Mouse (Mus musculus): ENCODE measurements around the gene Lamtor1. TPM values are rescaled to one million over a fixed set of nuclear protein-coding genes. Genes with fewer than 3 reads are reported as not detected.

Lamtor1 gene
- polyA plus RNA-seq, 1 experiment = 85.9 TPM

DNA sequence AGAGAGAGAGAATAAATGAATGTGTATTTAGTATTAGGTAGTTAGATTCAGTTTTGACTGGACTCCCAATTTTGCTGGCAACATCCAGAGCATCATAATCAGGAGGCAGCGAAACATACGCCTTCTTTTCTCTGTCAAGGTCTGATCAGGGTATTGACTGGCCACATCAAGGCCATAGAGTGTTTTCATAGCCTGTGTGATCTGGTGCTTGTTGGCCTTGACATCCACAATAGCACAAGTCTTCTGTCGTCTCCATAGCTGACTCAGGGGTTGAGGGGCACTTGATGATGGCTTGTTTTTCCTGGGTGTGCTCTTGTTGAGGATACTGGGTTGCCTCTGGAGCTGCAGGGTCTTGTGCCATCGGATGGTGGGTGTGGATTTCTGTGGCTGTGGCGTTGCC lies 51.2 kb downstream of the Lamtor1 start:
- Histone ChIP-seq H3K27ac (ENCODE audit: insufficient read depth, low read length) (no peak overlapping the region), H3K4me1 (ENCODE audit: control insufficient read depth, insufficient read depth, low read length) (peaks cover 1% of the 10 kb centered on the region), H3K9me3 (replicated peaks; ENCODE audit: control insufficient read depth, insufficient read depth, low read length, poor library complexity, severe bottlenecking) (no peaks in the 10 kb centered on the region), H3K9ac (ENCODE audit: low read depth, poor library complexity, severe bottlenecking) (no peak overlapping the region), H3K27me3 (ENCODE audit: control insufficient read depth, insufficient read depth, low read length, poor library complexity, severe bottlenecking) (no peaks in the 10 kb centered on the region), H3K36me3 (ENCODE audit: control insufficient read depth, insufficient read depth, low read length, poor library complexity, severe bottlenecking) (no peaks in the 10 kb centered on the region), H3K4me3 (ENCODE audit: low read depth, low read length) (no peak overlapping the region)
- no peak for TF ChIP-seq CTCF (IDR thresholded peaks at IDR 0.05; ENCODE audit: low read depth, low read length)
- no peak for TF ChIP-seq EP300 (IDR thresholded peaks at IDR 0.05; ENCODE audit: insufficient read depth, low read depth, low read length)
- no peak for TF ChIP-seq POLR2A (IDR thresholded peaks at IDR 0.05; ENCODE audit: insufficient read depth, low read length)

DNA sequence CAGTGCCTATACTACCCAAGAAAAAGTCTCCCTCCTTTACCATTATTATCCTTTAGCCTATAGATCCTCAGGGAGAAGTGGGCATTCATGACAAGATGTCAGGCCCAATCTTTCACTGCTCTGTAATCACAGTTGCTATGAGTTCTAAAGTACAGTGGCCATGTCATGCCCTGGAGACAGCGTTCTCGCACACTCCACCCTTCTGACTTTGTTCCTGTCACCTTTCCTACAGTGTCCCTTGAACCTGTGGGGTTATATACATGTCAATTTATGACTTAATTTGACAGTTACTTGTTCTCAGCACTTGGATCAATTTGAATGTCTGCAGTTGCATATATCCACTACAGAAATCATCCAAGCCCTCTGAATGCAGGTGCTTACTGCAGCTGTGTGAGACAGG lies 57.1 kb downstream of the Lamtor1 start:
- no peaks in the 10 kb centered on the region for H3K27me3 ChIP-seq (ENCODE audit: control insufficient read depth, insufficient read depth, low read length, poor library complexity, severe bottlenecking)
- H3K4me1 ChIP-seq (ENCODE audit: control insufficient read depth, insufficient read depth, low read length) = no peaks in the 10 kb centered on the region
- no peak overlapping the region for H3K4me3 ChIP-seq (ENCODE audit: low read depth, low read length)
- H3K36me3 ChIP-seq (ENCODE audit: control insufficient read depth, insufficient read depth, low read length, poor library complexity, severe bottlenecking) = no peaks in the 10 kb centered on the region
- no peak for TF ChIP-seq CTCF (IDR thresholded peaks at IDR 0.05; ENCODE audit: low read depth, low read length)
- no peak for TF ChIP-seq POLR2A (IDR thresholded peaks at IDR 0.05; ENCODE audit: insufficient read depth, low read length)
- TF ChIP-seq EP300 (IDR thresholded peaks at IDR 0.05; ENCODE audit: insufficient read depth, low read depth, low read length) = no peak
- no peak overlapping the region for H3K27ac ChIP-seq (ENCODE audit: insufficient read depth, low read length)
- H3K9me3 ChIP-seq (replicated peaks; ENCODE audit: control insufficient read depth, insufficient read depth, low read length, poor library complexity, severe bottlenecking) = no peaks in the 10 kb centered on the region
- H3K9ac ChIP-seq (ENCODE audit: low read depth, poor library complexity, severe bottlenecking) = no peak overlapping the region

DNA sequence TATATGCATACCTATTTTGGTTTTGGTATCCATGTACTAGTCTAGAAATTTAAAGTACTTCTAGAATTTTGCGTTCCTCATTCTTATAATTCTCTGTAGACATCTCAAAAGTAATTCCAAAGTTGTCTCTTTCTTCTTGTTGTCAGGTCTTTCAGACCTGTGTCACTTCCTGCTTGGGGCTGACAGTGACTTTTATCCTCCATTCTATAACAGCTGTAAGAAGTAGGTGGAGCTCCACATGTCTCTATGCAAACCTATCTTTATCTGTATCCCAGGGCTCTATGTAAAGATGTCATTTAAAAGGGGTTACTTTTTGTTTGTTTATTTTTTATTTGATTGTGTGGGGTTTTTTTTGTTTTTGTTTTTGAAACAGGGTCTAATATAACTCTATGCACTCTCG lies 57.9 kb downstream of the Lamtor1 start:
- no peaks in the 10 kb centered on the region for H3K4me1 ChIP-seq (ENCODE audit: control insufficient read depth, insufficient read depth, low read length)
- no peaks in the 10 kb centered on the region for H3K27me3 ChIP-seq (ENCODE audit: control insufficient read depth, insufficient read depth, low read length, poor library complexity, severe bottlenecking)
- H3K36me3 ChIP-seq (ENCODE audit: control insufficient read depth, insufficient read depth, low read length, poor library complexity, severe bottlenecking) = no peaks in the 10 kb centered on the region
- H3K27ac ChIP-seq (ENCODE audit: insufficient read depth, low read length) = no peak overlapping the region
- TF ChIP-seq EP300 (IDR thresholded peaks at IDR 0.05; ENCODE audit: insufficient read depth, low read depth, low read length) (no peak), POLR2A (IDR thresholded peaks at IDR 0.05; ENCODE audit: insufficient read depth, low read length) (no peak)
- H3K9ac ChIP-seq (ENCODE audit: low read depth, poor library complexity, severe bottlenecking) = no peak overlapping the region
- H3K9me3 ChIP-seq (replicated peaks; ENCODE audit: control insufficient read depth, insufficient read depth, low read length, poor library complexity, severe bottlenecking) = no peaks in the 10 kb centered on the region
- no peak overlapping the region for H3K4me3 ChIP-seq (ENCODE audit: low read depth, low read length)

DNA sequence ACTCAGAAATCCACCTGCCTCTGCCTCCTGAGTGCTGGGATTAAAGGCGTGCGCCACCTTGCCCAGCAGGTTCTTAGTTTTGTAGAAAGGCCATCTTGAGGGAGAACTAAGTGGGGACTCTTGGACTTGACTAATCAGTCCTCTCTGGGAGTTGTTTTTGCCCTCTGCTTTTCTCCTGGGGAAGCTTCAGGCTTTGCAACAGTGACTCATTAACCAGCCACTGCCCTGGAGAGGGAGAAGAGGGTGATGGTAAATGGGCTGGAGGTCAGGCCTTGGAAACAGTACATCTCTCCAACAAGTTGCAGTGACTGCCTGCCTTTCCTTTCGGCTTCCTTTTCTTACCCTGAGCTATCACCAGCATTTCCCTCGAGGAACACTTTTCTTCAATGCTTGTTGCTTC lies 58.8 kb downstream of the Lamtor1 start:
- Histone ChIP-seq H3K27ac (ENCODE audit: insufficient read depth, low read length) (no peak overlapping the region), H3K4me3 (ENCODE audit: low read depth, low read length) (no peak overlapping the region), H3K36me3 (ENCODE audit: control insufficient read depth, insufficient read depth, low read length, poor library complexity, severe bottlenecking) (no peaks in the 10 kb centered on the region), H3K27me3 (ENCODE audit: control insufficient read depth, insufficient read depth, low read length, poor library complexity, severe bottlenecking) (no peaks in the 10 kb centered on the region), H3K9me3 (replicated peaks; ENCODE audit: control insufficient read depth, insufficient read depth, low read length, poor library complexity, severe bottlenecking) (no peaks in the 10 kb centered on the region), H3K9ac (ENCODE audit: low read depth, poor library complexity, severe bottlenecking) (no peak overlapping the region), H3K4me1 (ENCODE audit: control insufficient read depth, insufficient read depth, low read length) (no peaks in the 10 kb centered on the region)
- TF ChIP-seq CTCF (IDR thresholded peaks at IDR 0.05; ENCODE audit: low read depth, low read length) (no peak), EP300 (IDR thresholded peaks at IDR 0.05; ENCODE audit: insufficient read depth, low read depth, low read length) (no peak), POLR2A (IDR thresholded peaks at IDR 0.05; ENCODE audit: insufficient read depth, low read length) (no peak)

DNA sequence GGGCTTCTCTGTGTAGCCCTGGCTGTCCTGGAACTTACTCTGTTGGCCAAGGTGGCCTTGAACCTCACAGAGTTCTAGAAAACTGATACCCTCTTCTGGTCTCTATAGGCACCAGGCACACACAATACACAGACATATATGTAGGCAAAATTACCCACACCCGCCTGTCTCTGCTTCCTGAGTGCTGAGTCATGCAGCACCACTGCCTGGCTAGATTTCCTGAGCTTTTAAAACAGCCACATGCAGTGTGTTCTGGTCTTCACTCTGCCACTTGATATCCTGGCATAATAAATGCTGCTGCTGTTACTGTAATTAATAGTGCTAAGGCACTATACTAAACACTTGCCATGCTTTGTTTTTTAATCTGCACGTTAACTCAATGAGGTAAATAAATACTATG lies 59.9 kb downstream of the Lamtor1 start:
- TF ChIP-seq POLR2A (IDR thresholded peaks at IDR 0.05; ENCODE audit: insufficient read depth, low read length) = no peak
- TF ChIP-seq CTCF (IDR thresholded peaks at IDR 0.05; ENCODE audit: low read depth, low read length) = no peak
- TF ChIP-seq EP300 (IDR thresholded peaks at IDR 0.05; ENCODE audit: insufficient read depth, low read depth, low read length) = no peak
- Histone ChIP-seq H3K9ac (ENCODE audit: low read depth, poor library complexity, severe bottlenecking) (no peak overlapping the region), H3K4me1 (ENCODE audit: control insufficient read depth, insufficient read depth, low read length) (no peaks in the 10 kb centered on the region), H3K9me3 (replicated peaks; ENCODE audit: control insufficient read depth, insufficient read depth, low read length, poor library complexity, severe bottlenecking) (no peaks in the 10 kb centered on the region), H3K36me3 (ENCODE audit: control insufficient read depth, insufficient read depth, low read length, poor library complexity, severe bottlenecking) (no peaks in the 10 kb centered on the region), H3K4me3 (ENCODE audit: low read depth, low read length) (no peak overlapping the region), H3K27ac (ENCODE audit: insufficient read depth, low read length) (no peak overlapping the region), H3K27me3 (ENCODE audit: control insufficient read depth, insufficient read depth, low read length, poor library complexity, severe bottlenecking) (no peaks in the 10 kb centered on the region)

DNA sequence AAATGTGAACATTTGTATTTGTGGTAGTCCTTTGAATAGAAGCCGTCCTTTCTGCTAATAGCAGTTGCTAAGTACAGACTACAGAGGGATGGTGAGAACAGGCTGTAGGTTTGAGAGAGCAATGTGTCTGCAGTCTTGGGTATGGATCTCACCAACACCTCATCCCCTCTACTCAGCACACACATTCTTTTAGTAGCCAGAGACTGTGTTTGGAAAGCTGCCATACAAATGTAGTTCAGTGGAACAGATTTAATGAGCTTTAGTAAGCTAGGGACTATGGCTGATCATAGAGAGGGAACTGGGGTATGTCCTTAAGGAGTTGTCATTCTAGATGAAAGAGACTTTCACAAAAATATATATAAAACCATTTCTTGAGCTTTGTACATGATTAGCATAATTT lies 61.6 kb downstream of the Lamtor1 start:
- no peak for TF ChIP-seq EP300 (IDR thresholded peaks at IDR 0.05; ENCODE audit: insufficient read depth, low read depth, low read length)
- TF ChIP-seq CTCF (IDR thresholded peaks at IDR 0.05; ENCODE audit: low read depth, low read length) = no peak
- no peak for TF ChIP-seq POLR2A (IDR thresholded peaks at IDR 0.05; ENCODE audit: insufficient read depth, low read length)
- Histone ChIP-seq H3K36me3 (ENCODE audit: control insufficient read depth, insufficient read depth, low read length, poor library complexity, severe bottlenecking) (no peaks in the 10 kb centered on the region), H3K27me3 (ENCODE audit: control insufficient read depth, insufficient read depth, low read length, poor library complexity, severe bottlenecking) (no peaks in the 10 kb centered on the region), H3K27ac (ENCODE audit: insufficient read depth, low read length) (no peak overlapping the region), H3K4me3 (ENCODE audit: low read depth, low read length) (no peak overlapping the region), H3K9ac (ENCODE audit: low read depth, poor library complexity, severe bottlenecking) (no peak overlapping the region), H3K9me3 (replicated peaks; ENCODE audit: control insufficient read depth, insufficient read depth, low read length, poor library complexity, severe bottlenecking) (no peaks in the 10 kb centered on the region), H3K4me1 (ENCODE audit: control insufficient read depth, insufficient read depth, low read length) (peaks cover 2% of the 10 kb centered on the region)
